Mouse (Mus musculus) ovary, postnatal 14 days (tissue): ENCODE data around the gene Hoxd11.

ENCODE experiments used
- DNase-seq: peaks from one replicate; pipeline ENCODE4 v3.0.0; 2022; ENCODE audit warnings: low spot score

The Hoxd11 gene

GRCm38 (mm10) chr2:74695813-74696430, 16.6 kb downstream of the Hoxd11 start:
- DNase-seq, result no peak

GRCm38 (mm10) chr2:74696442-74697335, 17.3 kb downstream of the Hoxd11 start:
- DNase-seq, result no peak

- no peak for DNase-seq
Measured at GRCm38 (mm10) chr2:74697567-74698121, 18.3 kb downstream of the Hoxd11 start, which contains the start of gene Hoxd9. TSS of gene Hoxd9 (plus strand) at chr2:74697727.

- no peak for DNase-seq
Measured at GRCm38 (mm10) chr2:74698201-74699052, 19.1 kb downstream of the Hoxd11 start.

GRCm38 (mm10) chr2:74699053-74699430, 19.7 kb downstream of the Hoxd11 start:
- DNase-seq, result no peak

GRCm38 (mm10) chr2:74699664-74700545, 20.5 kb downstream of the Hoxd11 start:
- DNase-seq, result no peak

GRCm38 (mm10) chr2:74700546-74701112, 21.3 kb downstream of the Hoxd11 start:
- no peak for DNase-seq

GRCm38 (mm10) chr2:74701949-74702819, 22.8 kb downstream of the Hoxd11 start:
- peak; percentile 89 for DNase-seq

- DNase-seq, result no peak
Measured at GRCm38 (mm10) chr2:74702820-74703219, 23.5 kb downstream of the Hoxd11 start.

GRCm38 (mm10) chr2:74703317-74703716, 24.0 kb downstream of the Hoxd11 start:
- DNase-seq, result no peak

- DNase-seq, result no peak
Measured at GRCm38 (mm10) chr2:74703720-74704392, 24.5 kb downstream of the Hoxd11 start.

GRCm38 (mm10) chr2:74704393-74704998, 25.1 kb downstream of the Hoxd11 start, which contains the start of gene Hoxd8:
TSS of gene Hoxd8 (plus strand) at chr2:74704615.
- peak; percentile 71 for DNase-seq

GRCm38 (mm10) chr2:74704999-74705466, 25.7 kb downstream of the Hoxd11 start:
- no peak for DNase-seq

GRCm38 (mm10) chr2:74705467-74706089, 26.2 kb downstream of the Hoxd11 start:
- no peak for DNase-seq

GRCm38 (mm10) chr2:74706393-74706960, 27.1 kb downstream of the Hoxd11 start:
- DNase-seq, result no peak

GRCm38 (mm10) chr2:74707599-74707998, 28.2 kb downstream of the Hoxd11 start:
- DNase-seq, result no peak

GRCm38 (mm10) chr2:74708676-74709075, 29.3 kb downstream of the Hoxd11 start:
- DNase-seq, result no peak
